Mouse (Mus musculus) liver, adult 2 months (tissue): ENCODE measurements at regions not wholly inside any gene's neighbourhood (a gene's known extent, or its start where the extent isn't known, plus 50 kb on each side); places are given as distances from the start of the nearest gene placed in this dataset.

ENCODE experiments used
- CTCF ChIP-seq: fragments of 200-500 bp; IDR thresholded peaks from 2 replicates; pipeline ENCODE4 v1.5.1; 2011; ENCODE audit warnings: low read depth, low read length, control low read depth
- POLR2A ChIP-seq: fragments of 200-500 bp; IDR thresholded peaks from 2 replicates; pipeline ENCODE4 v1.6.1; 2011; ENCODE audit warnings: low read length, control low read depth; ENCODE audit not compliant: insufficient read depth; ENCODE audit errors: extremely low read depth

- TF ChIP-seq POLR2A: no peak
- no peak for TF ChIP-seq CTCF
These were observed 357.2 kb downstream of the Sec23a start for GRCm38 (mm10) chr12:58654530-58655056.
